Mouse (Mus musculus): ENCODE measurements around the gene Srd5a3.
A peak's percentile ranks its signal among the peaks of the same experiment; 100 is the strongest.
"Not testable (repeated sequence)": the region's sequence is repeated elsewhere in the genome, so short reads cannot be mapped to it uniquely, and the experiment has no call there.

Gene Srd5a3

GRCm38 (mm10) chr5:76139808-76140729, at the start of gene Srd5a3:
Srd5a3 (plus strand) TSS chr5:76140271.
- peak; percentile 92 for DNase-seq (ENCODE audit: low spot score in 2 of 2)

GRCm38 (mm10) chr5:76103809-76104208, 36.3 kb upstream of the Srd5a3 start:
- DNase-seq (ENCODE audit: low spot score in 2 of 2), result not testable (repeated sequence)

- DNase-seq (ENCODE audit: low spot score in 2 of 2), result no peak
These were observed 32.8 kb upstream of the Srd5a3 start for GRCm38 (mm10) chr5:76107306-76107705.

- no peak for DNase-seq (ENCODE audit: low spot score in 2 of 2)
These were observed 31.6 kb upstream of the Srd5a3 start for GRCm38 (mm10) chr5:76108496-76108895.

- DNase-seq (ENCODE audit: low spot score in 2 of 2), result no peak
These were observed 28.9 kb upstream of the Srd5a3 start for GRCm38 (mm10) chr5:76111173-76111572.

GRCm38 (mm10) chr5:76112016-76112415, 28.1 kb upstream of the Srd5a3 start:
- no peak for DNase-seq (ENCODE audit: low spot score in 2 of 2)

GRCm38 (mm10) chr5:76115436-76116041, 24.5 kb upstream of the Srd5a3 start:
- no peak for DNase-seq (ENCODE audit: low spot score in 2 of 2)

- peak; percentile 19 to 43 for DNase-seq (ENCODE audit: low spot score in 2 of 2)
These were observed 21.6 kb upstream of the Srd5a3 start for GRCm38 (mm10) chr5:76118441-76118840.

GRCm38 (mm10) chr5:76120634-76121033, 19.4 kb upstream of the Srd5a3 start:
- no peak for DNase-seq (ENCODE audit: low spot score in 2 of 2)

- DNase-seq (ENCODE audit: low spot score in 2 of 2), result peak in 1 of 2 experiments; percentile 5
These were observed 12.3 kb upstream of the Srd5a3 start for GRCm38 (mm10) chr5:76127584-76128316.

- no peak for DNase-seq (ENCODE audit: low spot score in 2 of 2)
These were observed 9.8 kb upstream of the Srd5a3 start for GRCm38 (mm10) chr5:76130292-76130691.

- no peak for DNase-seq (ENCODE audit: low spot score in 2 of 2)
These were observed 8.1 kb upstream of the Srd5a3 start for GRCm38 (mm10) chr5:76131990-76132389.

GRCm38 (mm10) chr5:76135644-76136043, 4.4 kb upstream of the Srd5a3 start:
- DNase-seq (ENCODE audit: low spot score in 2 of 2), result peak in 1 of 2 experiments; percentile 53

- DNase-seq (ENCODE audit: low spot score in 2 of 2), result no peak
These were observed 3.8 kb upstream of the Srd5a3 start for GRCm38 (mm10) chr5:76136271-76136670.

- no peak for DNase-seq (ENCODE audit: low spot score in 2 of 2)
These were observed 2.5 kb upstream of the Srd5a3 start for GRCm38 (mm10) chr5:76137586-76137985.

- no peak for DNase-seq (ENCODE audit: low spot score in 2 of 2)
These were observed 2.0 kb upstream of the Srd5a3 start for GRCm38 (mm10) chr5:76138071-76138470.

GRCm38 (mm10) chr5:76138512-76138911, 1.6 kb upstream of the Srd5a3 start:
- no peak for DNase-seq (ENCODE audit: low spot score in 2 of 2)

- DNase-seq (ENCODE audit: low spot score in 2 of 2), result peak in 1 of 2 experiments; percentile 6
These were observed 850 bp upstream of the Srd5a3 start for GRCm38 (mm10) chr5:76139171-76139671.

- DNase-seq (ENCODE audit: low spot score in 2 of 2), result no peak
These were observed 627 bp downstream of the Srd5a3 start for GRCm38 (mm10) chr5:76140730-76141066.

GRCm38 (mm10) chr5:76143356-76143755, 3.3 kb downstream of the Srd5a3 start:
- DNase-seq (ENCODE audit: low spot score in 2 of 2), result no peak

- DNase-seq (ENCODE audit: low spot score in 2 of 2), result no peak
These were observed 6.3 kb downstream of the Srd5a3 start for GRCm38 (mm10) chr5:76146401-76146800.

- DNase-seq (ENCODE audit: low spot score in 2 of 2), result no peak
These were observed 9.4 kb downstream of the Srd5a3 start for GRCm38 (mm10) chr5:76149436-76149835.
